Mouse (Mus musculus) intestine, embryonic 14.5 days (tissue): ENCODE measurements around the gene Trappc3. TPM values are rescaled to one million over a fixed set of nuclear protein-coding genes. Genes with fewer than 3 reads are reported as not detected.

Experiments
- ATAC-seq: fragments of 200-750 bp; cut with Nextera tagmentation; replicated peaks from 2 replicates; pipeline ENCODE4 v1.8.0; 2017; ENCODE audit warnings: low read depth, moderate number of reproducible peaks, moderate TSS enrichment, moderate library complexity; ENCODE audit not compliant: low FRiP score, low TSS enrichment
- DNase-seq: peaks from one replicate; pipeline ENCODE4 v3.0.0-alpha.2; 2018; ENCODE audit warnings: low spot score
- H3K27ac ChIP-seq: fragments of 300-500 bp; sonication (generic); 2 replicates; pipeline ENCODE4 v1.5.1; 2014; ENCODE audit warnings: low read depth, mild to moderate bottlenecking, control low read depth
- H3K27me3 ChIP-seq: fragments of 300-500 bp; sonication (generic); replicated peaks from 2 replicates; pipeline ENCODE4 v1.6.1; 2014; ENCODE audit warnings: low read length, control low read depth; ENCODE audit not compliant: control insufficient read depth, insufficient read depth
- H3K36me3 ChIP-seq: fragments of 300-500 bp; sonication (generic); 2 replicates; pipeline ENCODE4 v1.6.1; 2014; ENCODE audit warnings: low read length, control low read depth; ENCODE audit not compliant: control insufficient read depth, insufficient read depth
- H3K4me1 ChIP-seq: fragments of 300-500 bp; sonication (generic); replicated peaks from 2 replicates; pipeline ENCODE4 v1.6.1; 2014; ENCODE audit warnings: low read length, control low read depth, mixed read lengths; ENCODE audit not compliant: control insufficient read depth, insufficient read depth
- H3K4me2 ChIP-seq: fragments of 300-500 bp; sonication (generic); 2 replicates; pipeline ENCODE4 v1.6.1; 2014; ENCODE audit warnings: low read length
- H3K4me3 ChIP-seq: fragments of 300-500 bp; sonication (generic); 2 replicates; pipeline ENCODE4 v1.5.1; 2014; ENCODE audit warnings: low read depth, low read length, control low read depth, mixed read lengths
- H3K9ac ChIP-seq: fragments of 300-500 bp; sonication (generic); 2 replicates; pipeline ENCODE4 v1.6.1; 2014; ENCODE audit warnings: mild to moderate bottlenecking, low read length
- H3K9me3 ChIP-seq: fragments of 300-500 bp; sonication (generic); 2 replicates; pipeline ENCODE4 v1.6.1; 2016; ENCODE audit warnings: low read length, control low read depth; ENCODE audit not compliant: control insufficient read depth
- WGBS: fragments of 180-500 bp; shearing (Covaris S2); extraction: QIAGEN DNeasy Blood & Tissue Kit; methylation state at CpG from one replicate; pipeline ENCODE4 v1.1.7; 2014; 5-methylcytosine and 5-hydroxymethylcytosine counted together
- polyA plus RNA-seq: library from polyadenylated mRNA; unstranded; fragments of >200 nt; fragmentation: Nextera tagmentation; extraction: Ambion mirVana; gene quantifications from 2 replicates; pipeline ENCODE4 v1.2.1, GENCODE M21; 2014

Trappc3 gene
- polyA plus RNA-seq, 1 experiment from 2014 or later: 20.5 TPM

DNA sequence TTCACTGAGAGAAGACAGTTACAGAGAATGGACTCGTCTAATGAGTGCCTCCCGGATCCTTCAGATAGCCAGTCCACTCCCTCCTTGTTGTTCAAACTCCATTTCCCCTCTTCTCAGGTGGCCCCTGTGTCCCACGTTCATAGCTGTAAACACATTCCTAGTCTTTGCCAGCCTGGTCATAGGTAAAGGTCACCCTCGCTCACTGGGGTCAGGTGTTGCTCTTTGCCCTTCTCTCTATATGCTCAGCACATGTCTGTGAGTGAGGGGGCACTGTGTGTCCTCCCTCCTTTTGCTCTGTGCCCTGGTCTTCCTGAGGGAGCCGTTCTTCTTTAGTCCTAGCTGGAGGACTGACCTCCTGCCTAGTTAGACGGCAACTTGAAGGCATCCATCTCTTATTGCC is 57.7 kb downstream of the Trappc3 start:
- Histone ChIP-seq H3K9me3 (no peaks in the 10 kb centered on the region), H3K4me2 (no peak overlapping the region), H3K4me3 (no peak overlapping the region), H3K27ac (no peak overlapping the region), H3K4me1 (peaks cover 8% of the 10 kb centered on the region; the same call in 1 of the 2 replicates), H3K27me3 (no peaks in the 10 kb centered on the region), H3K9ac (no peak overlapping the region), H3K36me3 (peaks cover 36% of the 10 kb centered on the region)
- ATAC-seq (no peak), DNase-seq (peak; percentile 39)
- 84% methylated on average over 6 of the region's 6 CpGs for WGBS

- Histone ChIP-seq H3K4me1 (peaks cover 11% of the 10 kb centered on the region; the same call in 1 of the 2 replicates), H3K27me3 (no peaks in the 10 kb centered on the region; the same call in 1 of the 2 replicates), H3K27ac (peak within 1 kb of the TSS; percentile 29), H3K36me3 (peaks cover 24% of the 10 kb centered on the region), H3K9me3 (no peaks in the 10 kb centered on the region), H3K4me3 (peak within 1 kb of the TSS; percentile 81), H3K4me2 (peak within 1 kb of the TSS; percentile 63), H3K9ac (peak within 1 kb of the TSS; percentile 68)
- under 1% methylated on average over 79 of the region's 80 CpGs for WGBS
- DNase-seq (peak; percentile 100), ATAC-seq (peak; percentile 84)
Measured at GRCm38 (mm10) chr4:126321111-126321853, 59.2 kb downstream of the Trappc3 start, which contains the start of gene Adprhl2. Adprhl2 (minus strand) TSS chr4:126321703.

DNA sequence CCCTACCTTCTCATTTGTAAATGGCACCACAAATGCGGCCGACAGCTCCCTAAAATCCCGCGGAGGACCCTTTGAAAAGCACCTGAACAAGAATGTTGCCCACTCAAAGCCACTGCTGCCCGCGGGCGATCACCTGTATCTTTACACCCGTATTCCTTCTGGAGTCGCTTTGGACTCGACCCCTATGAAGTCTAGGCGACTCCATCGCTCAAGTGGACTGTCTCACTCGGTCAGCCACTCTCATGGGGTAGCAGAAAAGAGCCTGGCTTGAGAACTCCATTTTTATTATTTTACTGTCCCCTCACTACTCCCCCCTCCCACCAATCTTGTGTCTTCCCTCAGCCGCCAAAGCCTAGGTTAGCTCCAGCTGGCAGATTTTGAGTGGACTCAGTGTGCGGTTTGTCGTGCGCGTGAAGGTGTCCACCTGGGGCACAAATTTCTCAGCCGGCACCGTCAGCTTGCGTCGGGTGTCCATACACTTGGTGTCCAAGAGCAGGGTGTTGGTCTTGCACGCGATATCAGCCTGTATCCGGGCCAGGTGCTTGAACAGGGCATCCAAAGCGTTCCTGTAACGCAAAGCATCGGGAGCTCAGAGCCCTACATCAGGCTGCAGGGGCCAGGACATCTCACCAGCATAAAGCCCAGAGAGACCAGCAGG is 59.9 kb downstream of the Trappc3 start:
- H3K27ac ChIP-seq: no peak overlapping the region
- no peaks in the 10 kb centered on the region; the same call in 1 of the 2 replicates for H3K27me3 ChIP-seq
- H3K4me3 ChIP-seq: peak overlapping the region; percentile 81
- no peak overlapping the region for H3K9ac ChIP-seq
- ATAC-seq (peak; percentile 30), DNase-seq (no peak)
- peak overlapping the region; percentile 63 for H3K4me2 ChIP-seq
- peaks cover 17% of the 10 kb centered on the region for H3K36me3 ChIP-seq
- H3K9me3 ChIP-seq: no peaks in the 10 kb centered on the region
- peaks cover 11% of the 10 kb centered on the region; the same call in 1 of the 2 replicates for H3K4me1 ChIP-seq
- WGBS: 57% methylated on average over 28 of the region's 28 CpGs

- peaks cover 10% of the 10 kb centered on the region for H3K36me3 ChIP-seq
Measured at GRCm38 (mm10) chr4:126322646-126323045, 60.5 kb downstream of the Trappc3 start.

DNA sequence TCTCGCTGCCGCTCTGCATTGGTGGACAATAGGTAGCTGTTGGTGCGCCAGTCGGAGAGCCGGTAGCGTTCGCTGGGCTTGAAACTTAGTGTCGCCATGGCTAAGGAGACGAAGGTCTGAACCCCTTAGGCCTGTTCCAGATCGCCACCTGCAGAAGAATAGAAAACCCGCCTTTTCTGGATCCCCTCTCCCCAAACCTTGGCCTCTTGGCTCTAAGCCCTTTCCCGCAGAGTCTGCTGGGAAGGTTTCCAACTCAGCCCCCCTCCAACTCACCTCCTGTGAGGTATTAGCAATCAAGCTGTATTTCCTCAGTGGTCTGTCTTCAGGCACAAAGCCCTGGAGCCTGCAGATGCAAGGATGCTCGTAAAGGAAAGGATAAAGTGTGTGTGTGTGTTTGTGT is 62.7 kb downstream of the Trappc3 start:
- ATAC-seq: no peak

More at GRCm38 (mm10) chr4:126322646-126323045, 60.5 kb downstream of the Trappc3 start:
- no peaks in the 10 kb centered on the region for H3K9me3 ChIP-seq
- H3K9ac ChIP-seq: no peak overlapping the region
- H3K27me3 ChIP-seq: no peaks in the 10 kb centered on the region; the same call in 1 of the 2 replicates
- no peak overlapping the region for H3K4me2 ChIP-seq
- peaks cover 11% of the 10 kb centered on the region; the same call in 1 of the 2 replicates for H3K4me1 ChIP-seq
- H3K27ac ChIP-seq: no peak overlapping the region
- ATAC-seq (no peak), DNase-seq (peak; percentile 43)
- 97% methylated on average over 13 of the region's 13 CpGs for WGBS
- no peak overlapping the region for H3K4me3 ChIP-seq

DNA sequence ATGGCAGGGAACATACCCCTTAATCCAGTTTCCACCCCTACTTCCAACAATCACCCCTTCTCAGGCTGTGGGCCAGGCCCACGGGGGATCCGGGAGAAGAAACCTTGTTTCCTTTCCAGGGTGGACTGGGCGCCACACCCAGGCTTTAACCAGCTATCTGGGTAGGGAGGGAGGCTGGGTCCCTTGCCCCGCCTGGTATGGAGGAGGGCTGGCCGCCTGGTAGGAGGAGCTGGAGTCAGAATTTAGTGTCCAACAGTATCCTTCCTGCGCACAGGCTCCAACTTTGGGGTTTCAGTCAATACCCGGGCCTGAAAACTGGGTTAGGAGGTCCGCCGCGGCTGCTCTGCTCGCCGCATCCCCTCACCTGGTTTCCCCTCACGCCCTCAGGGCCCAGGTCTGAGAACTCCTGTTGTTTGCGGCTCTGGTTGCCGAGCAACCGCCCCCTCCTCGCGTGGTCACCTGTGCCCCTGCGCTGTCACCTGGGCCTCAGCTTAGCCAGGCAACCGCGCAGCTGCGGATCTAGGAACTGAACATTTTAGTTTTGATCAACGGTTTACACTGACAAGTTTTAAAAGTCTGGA is 63.2 kb downstream of the Trappc3 start, which contains the start of gene Tekt2:
Gene Tekt2 (minus strand): TSS at position 408 of the 581 bp plus-strand sequence.
- Histone ChIP-seq H3K4me2 (peak within 1 kb of the TSS; percentile 45), H3K4me3 (peak within 1 kb of the TSS; percentile 13; the same call in 1 of the 2 replicates), H3K27me3 (no peaks in the 10 kb centered on the region; the same call in 1 of the 2 replicates), H3K36me3 (no peaks in the 10 kb centered on the region), H3K27ac (no peak within 1 kb of the TSS), H3K9me3 (no peaks in the 10 kb centered on the region), H3K9ac (peak within 1 kb of the TSS; percentile 14; the same call in 1 of the 2 replicates), H3K4me1 (peaks cover 10% of the 10 kb centered on the region; the same call in 1 of the 2 replicates)
- no peak for ATAC-seq
- peak; percentile 72 for DNase-seq
- WGBS: 7% methylated on average over 23 of the region's 23 CpGs

More for the DNA sequence above, 62.7 kb downstream of the Trappc3 start:
- Histone ChIP-seq H3K27ac (no peak overlapping the region), H3K4me1 (peaks cover 11% of the 10 kb centered on the region; the same call in 1 of the 2 replicates), H3K27me3 (no peaks in the 10 kb centered on the region; the same call in 1 of the 2 replicates), H3K4me3 (no peak overlapping the region), H3K9me3 (no peaks in the 10 kb centered on the region), H3K4me2 (peak overlapping the region; percentile 45), H3K9ac (0 out of 2 replicates have a peak overlapping the region, but pooled peaks have one; percentile 14), H3K36me3 (no peaks in the 10 kb centered on the region)
- DNase-seq: peak; percentile 65
- 36% methylated on average over 13 of the region's 13 CpGs for WGBS

Other genes with a start within 250 kb of the Trappc3 start
- 0.75 and 0.81 TPM in 2 replicates for gene Csf3r, start 237.8 kb upstream of the Trappc3 start, polyA plus RNA-seq
- 148 and 151 TPM in 2 replicates for gene Mrps15, start 215.4 kb upstream of the Trappc3 start, polyA plus RNA-seq
- gene Oscp1, start 203.8 kb upstream of the Trappc3 start, polyA plus RNA-seq: 12.1 and 13.5 TPM in 2 replicates
- 55.6 and 58.5 TPM in 2 replicates for gene Lsm10, start 165.7 kb upstream of the Trappc3 start, polyA plus RNA-seq
- gene Stk40, start 158.4 kb upstream of the Trappc3 start, polyA plus RNA-seq: 22.5 and 23.8 TPM in 2 replicates
- 61.0 and 63.2 TPM in 2 replicates for gene Eva1b, start 114.6 kb upstream of the Trappc3 start, polyA plus RNA-seq
- gene Sh3d21, start 98.8 kb upstream of the Trappc3 start, polyA plus RNA-seq: 7.4 and 7.9 TPM in 2 replicates
- 206 TPM in 2 replicates for gene Thrap3, start 59.6 kb upstream of the Trappc3 start, polyA plus RNA-seq
- gene Map7d1, start 6.0 kb upstream of the Trappc3 start, polyA plus RNA-seq: 37.8 and 38.0 TPM in 2 replicates
- 5.3 and 6.7 TPM in 2 replicates for gene Col8a2, start 24.5 kb downstream of the Trappc3 start, polyA plus RNA-seq
- gene Adprhl2, start 59.4 kb downstream of the Trappc3 start, polyA plus RNA-seq: 49.3 and 50.9 TPM in 2 replicates
- gene Tekt2, start 63.4 kb downstream of the Trappc3 start, polyA plus RNA-seq: 7.6 and 9.3 TPM in 2 replicates
- gene Ago3, start 167.2 kb downstream of the Trappc3 start, polyA plus RNA-seq: 12.3 and 13.2 TPM in 2 replicates
- 8.0 and 8.9 TPM in 2 replicates for gene Ago1, start 206.3 kb downstream of the Trappc3 start, polyA plus RNA-seq